In genomic region chr1:183189014-183189662, GRCm38 (mm10) we compare ENCODE assay signal across 13 mouse cellular contexts. TPM values are rescaled to one million over a fixed set of nuclear protein-coding genes. Genes with fewer than 3 reads are reported as not detected.
DNase-seq lines count a peak whose midpoint lies in the region; ATAC-seq and TF ChIP-seq lines count a peak whose summit lies in the region.
"Had no signal": no experiment of that assay in that cellular context is flagged by ENCODE, and none has a peak within 500 bp of the region (broad histone marks: within the 10 kb centered on the region; RNA-seq: fewer than 3 reads in every experiment).

No protein-coding gene starts in this region.

- no peaks in the 10 kb centered on the region for H3K9me3 ChIP-seq in kidney, embryonic 15.5 days (replicated peaks)
- no peaks in the 10 kb centered on the region for H3K9me3 ChIP-seq in limb, embryonic 12.5 days

- H3K9ac ChIP-seq in heart, adult 2 months (ENCODE audit: low read depth, low read length), result no peak overlapping the region
- H3K9ac ChIP-seq in kidney, embryonic 15.5 days, result no peak overlapping the region
- no peak overlapping the region for H3K9ac ChIP-seq in limb, embryonic 12.5 days (replicated peaks)
- H3K9ac ChIP-seq: liver, embryonic 14.5 days had no signal

- H3K79me2 ChIP-seq in heart, adult 2 months (replicated peaks; ENCODE audit: control insufficient read depth, insufficient read depth, low read length), result no peaks in the 10 kb centered on the region

- TF ChIP-seq POLR2A in heart, adult 2 months (IDR thresholded peaks at IDR 0.05; ENCODE audit: insufficient read depth, low read depth, low read length), result no peak

- no peaks in the 10 kb centered on the region for H3K4me1 ChIP-seq in heart, adult 2 months (ENCODE audit: control insufficient read depth, insufficient read depth, low read length)
- peaks cover 24% of the 10 kb centered on the region for H3K4me1 ChIP-seq in kidney, embryonic 15.5 days
- peaks cover 75% of the 10 kb centered on the region for H3K4me1 ChIP-seq in limb, embryonic 12.5 days (replicated peaks)

- ATAC-seq in kidney, embryonic 15.5 days (replicated peaks; ENCODE audit: low FRiP score), result 0 out of 2 replicates have a peak, but pooled peaks have one; percentile 46
- ATAC-seq in limb, embryonic 12.5 days (ENCODE audit: insufficient number of reproducible peaks, insufficient read depth, low FRiP score, low TSS enrichment, low read depth), result peak; percentile 33; the same call in 1 of the 2 replicates
- ATAC-seq: activated CD4-positive, CD25-positive, alpha-beta regulatory T cell, adult 4 months had no signal

- H3K4me2 ChIP-seq in kidney, embryonic 15.5 days, result no peak overlapping the region
- peak overlapping the region; percentile 8 for H3K4me2 ChIP-seq in limb, embryonic 12.5 days

- no peak overlapping the region for H3K4me3 ChIP-seq in heart, adult 2 months
- no peak overlapping the region for H3K4me3 ChIP-seq in kidney, embryonic 15.5 days (replicated peaks)
- no peak overlapping the region for H3K4me3 ChIP-seq in limb, embryonic 12.5 days (replicated peaks)
- H3K4me3 ChIP-seq: myocyte had no signal

- H3K36me3 ChIP-seq in heart, adult 2 months (ENCODE audit: control insufficient read depth, insufficient read depth, low read length), result no peaks in the 10 kb centered on the region
- H3K36me3 ChIP-seq in kidney, embryonic 15.5 days, result no peaks in the 10 kb centered on the region
- no peaks in the 10 kb centered on the region for H3K36me3 ChIP-seq in limb, embryonic 12.5 days

- H3K27ac ChIP-seq in heart, adult 2 months, result no peak overlapping the region
- peak overlapping the region; percentile 45 for H3K27ac ChIP-seq in kidney, embryonic 15.5 days
- H3K27ac ChIP-seq in limb, embryonic 12.5 days, result peak overlapping the region; percentile 87
- H3K27ac ChIP-seq: liver, embryonic 14.5 days had no signal

- no peaks in the 10 kb centered on the region for H3K27me3 ChIP-seq in heart, adult 2 months (ENCODE audit: control insufficient read depth, insufficient read depth, low read length)
- no peaks in the 10 kb centered on the region for H3K27me3 ChIP-seq in kidney, embryonic 15.5 days
- no peaks in the 10 kb centered on the region for H3K27me3 ChIP-seq in limb, embryonic 12.5 days

- peak; percentile 62 for DNase-seq in heart, adult 11 months
- no peak for DNase-seq in heart, adult 2 months
- DNase-seq in kidney, postnatal 25 days, result no peak
- peak; percentile 49 for DNase-seq in embryo, embryonic 9.5 days (ENCODE audit: extremely low spot score)
- no peak for DNase-seq in lung, postnatal 10 days
- DNase-seq in left cerebral cortex, adult 11 months (ENCODE audit: low spot score), result no peak
- DNase-seq: cerebellum, adult 9-10 months; kidney, postnatal 36 days had no signal

- TF ChIP-seq EP300 in heart, adult 2 months (IDR thresholded peaks at IDR 0.05; ENCODE audit: insufficient read depth, low read depth, low read length), result no peak

- WGBS in heart, adult 2 months, result 88% methylated on average over 10 of the region's 10 CpGs
- WGBS in kidney, embryonic 15.5 days, result 37% methylated on average over 10 of the region's 10 CpGs
- WGBS in limb, embryonic 12.5 days, result 9% methylated on average over 10 of the region's 10 CpGs

- intact Hi-C loops in heart, adult 2 months (cut with DNase I), result no loop called here

- TF ChIP-seq CTCF in heart, adult 2 months (IDR thresholded peaks at IDR 0.05), result no peak

RNA-seq across cellular contexts. Expression of gene Disp1, which starts 32.2 kb away (rescaled TPM):
- total RNA-seq in heart, adult 2 months (2021), result 1 to 10 TPM; 7.3 to 8.4 TPM
- polyA plus RNA-seq in heart, adult 2 months (2012; rRNA removed), result 10.6 and 12.6 TPM in 2 replicates
- 14.0 and 15.3 TPM in 2 replicates for polyA plus RNA-seq in kidney, embryonic 15.5 days (2015; fragmentation: Nextera tagmentation; extraction: Ambion mirVana)
- polyA plus RNA-seq in limb, embryonic 12.5 days (2016; fragmentation: Nextera tagmentation; extraction: Ambion mirVana), result 22.1 and 25.3 TPM in 2 replicates

Comparison
In these comparisons a context has a peak if more than half of its experiments do, and no peak if none do; other contexts are left out.
1. DNase-seq: peak in heart, adult 11 months (single experiment) and embryo, embryonic 9.5 days (single experiment); none in heart, adult 2 months (0 of 2), kidney, postnatal 25 days (0 of 2), lung, postnatal 10 days (single experiment) and left cerebral cortex, adult 11 months (single experiment).